Mouse (Mus musculus) MEL (cell line): Measurements from ENCODE around the gene Plpp2. TPM values are rescaled to one million over a fixed set of nuclear protein-coding genes. Genes with fewer than 3 reads are reported as not detected.

Experiments used
- DNase-seq: peaks from one replicate; pipeline ENCODE4 v3.0.0; 2011; ENCODE audit warnings: low read depth, low spot score
- H3K27ac ChIP-seq: 2 replicates; pipeline ENCODE4 v1.5.1; 2012; ENCODE audit warnings: low read depth, mild to moderate bottlenecking, control low read depth, low read length, moderate library complexity; ENCODE audit not compliant: control insufficient read depth
- H3K27me3 ChIP-seq, 2 experiments: fragments of 150-350 bp in 1 of 2; sonication (generic) in 1 of 2; 2 replicates each; pipeline ENCODE4 v1.6.1; 2012; ENCODE audit warnings: low read length in 2 of 2, mild to moderate bottlenecking in 2 of 2, improper control_type of control experiment in 1 of 2, moderate library complexity in 1 of 2; ENCODE audit not compliant: insufficient read depth in 2 of 2, control insufficient read depth in 1 of 2
- H3K36me3 ChIP-seq, 2 experiments: 2 replicates each; pipeline ENCODE4 v1.6.1; 2012 to 2014; ENCODE audit warnings: low read length in 2 of 2, improper control_type of control experiment in 1 of 2, inconsistent platforms in 1 of 2, mild to moderate bottlenecking in 1 of 2; ENCODE audit not compliant: insufficient read depth in 2 of 2, control insufficient read depth in 1 of 2
- H3K4me1 ChIP-seq, 2 experiments: fragments of 150-350 bp in 1 of 2; sonication (generic) in 1 of 2; 2 replicates each; pipeline ENCODE4 v1.6.1; 2012; ENCODE audit warnings: low read length in 2 of 2, improper control_type of control experiment in 1 of 2, mild to moderate bottlenecking in 1 of 2; ENCODE audit not compliant: insufficient read depth in 2 of 2, control insufficient read depth in 1 of 2
- H3K4me3 ChIP-seq, 2 experiments: fragments of 150-350 bp in 1 of 2; sonication (generic) in 1 of 2; 2 replicates each; pipeline ENCODE4 v1.5.1; 2012; ENCODE audit warnings: low read depth in 2 of 2, low read length in 2 of 2, mild to moderate bottlenecking in 2 of 2, moderate library complexity in 2 of 2, control low read depth in 1 of 2, improper control_type of control experiment in 1 of 2; ENCODE audit not compliant: control insufficient read depth in 1 of 2, insufficient read depth in 1 of 2
- H3K79me2 ChIP-seq: 2 replicates; pipeline ENCODE4 v1.6.1; 2012; ENCODE audit warnings: mild to moderate bottlenecking, low read length, moderate library complexity; ENCODE audit not compliant: control insufficient read depth, poor library complexity, insufficient read depth
- H3K9ac ChIP-seq: 2 replicates; pipeline ENCODE4 v1.6.1; 2012; ENCODE audit warnings: low read depth, mild to moderate bottlenecking, control low read depth, low read length, moderate library complexity; ENCODE audit not compliant: control insufficient read depth, poor library complexity, severe bottlenecking
- H3K9me3 ChIP-seq: fragments of 150-350 bp; sonication (generic); replicated peaks from 2 replicates; pipeline ENCODE4 v1.6.1; 2012; ENCODE audit warnings: mild to moderate bottlenecking, low read length, improper control_type of control experiment, moderate library complexity; ENCODE audit not compliant: insufficient read depth
- BHLHE40 ChIP-seq: IDR thresholded peaks from 2 replicates; pipeline ENCODE4 v1.6.1; 2012; ENCODE audit warnings: low read depth, mild to moderate bottlenecking, inconsistent platforms, low read length, improper control_type of control experiment, borderline replicate concordance
- CHD2 ChIP-seq: IDR thresholded peaks from 2 replicates; pipeline ENCODE4 v1.6.1; 2011; ENCODE audit warnings: low read length, improper control_type of control experiment
- CTCF ChIP-seq, 3 experiments: IDR thresholded peaks in 2 of 3; conservative IDR thresholded peaks in 1 of 3; 2 replicates each; pipeline ENCODE4 v1.5.1; 2011 to 2012; ENCODE audit warnings: low read length in 3 of 3, low read depth in 2 of 3, mild to moderate bottlenecking in 2 of 3, improper control_type of control experiment in 1 of 3, inconsistent platforms in 1 of 3, mixed read lengths in 1 of 3, moderate library complexity in 1 of 3; ENCODE audit not compliant: control insufficient read depth in 1 of 3, insufficient read depth in 1 of 3, poor library complexity in 1 of 3, severe bottlenecking in 1 of 3
- E2F4 ChIP-seq: IDR thresholded peaks from 2 replicates; pipeline ENCODE4 v1.6.1; 2011; ENCODE audit warnings: low read depth, low read length, improper control_type of control experiment, borderline replicate concordance
- ETS1 ChIP-seq: IDR thresholded peaks from 2 replicates; pipeline ENCODE4 v1.6.1; 2012; ENCODE audit warnings: low read depth, mild to moderate bottlenecking, inconsistent platforms, low read length, improper control_type of control experiment, moderate library complexity
- HCFC1 ChIP-seq: IDR thresholded peaks from 2 replicates; pipeline ENCODE4 v1.6.1; 2012; ENCODE audit warnings: low read depth, mild to moderate bottlenecking, inconsistent platforms, low read length, improper control_type of control experiment, moderate library complexity
- JUND ChIP-seq: IDR thresholded peaks from 2 replicates; pipeline ENCODE4 v1.6.1; 2011; ENCODE audit warnings: low read depth, mild to moderate bottlenecking, improper control_type of control experiment, low read length
- KAT2A ChIP-seq: conservative IDR thresholded peaks from 2 replicates; pipeline ENCODE4 v1.6.1; 2012; ENCODE audit warnings: low read depth, low read length, improper control_type of control experiment, inconsistent platforms
- MAFK ChIP-seq: IDR thresholded peaks from 2 replicates; pipeline ENCODE4 v1.6.1; 2011; ENCODE audit warnings: low read depth, mild to moderate bottlenecking, low read length, improper control_type of control experiment, borderline replicate concordance
- MEF2A ChIP-seq: IDR thresholded peaks from 2 replicates; pipeline ENCODE4 v1.6.1; 2014; ENCODE audit warnings: low read depth, mild to moderate bottlenecking, inconsistent platforms, low read length, improper control_type of control experiment; ENCODE audit not compliant: poor library complexity, insufficient replicate concordance, severe bottlenecking; ENCODE audit errors: extremely low read depth
- MYB ChIP-seq: IDR thresholded peaks from 2 replicates; pipeline ENCODE4 v1.6.1; 2011; ENCODE audit warnings: mild to moderate bottlenecking, low read depth, low read length, improper control_type of control experiment
- POLR2A ChIP-seq, 2 experiments: IDR thresholded peaks; 2 replicates each; pipeline ENCODE4 v1.6.1; 2011 to 2012; ENCODE audit warnings: low read length in 2 of 2, mild to moderate bottlenecking in 2 of 2, control low read depth in 1 of 2, improper control_type of control experiment in 1 of 2, low read depth in 1 of 2, moderate library complexity in 1 of 2; ENCODE audit not compliant: control insufficient read depth in 1 of 2, insufficient read depth in 1 of 2, poor library complexity in 1 of 2
- POLR2AphosphoS2 ChIP-seq: IDR thresholded peaks from 2 replicates; pipeline ENCODE4 v1.6.1; 2011; ENCODE audit warnings: low read length, improper control_type of control experiment
- RAD21 ChIP-seq: IDR thresholded peaks from 2 replicates; pipeline ENCODE4 v1.6.1; 2011; ENCODE audit warnings: mild to moderate bottlenecking, low read depth, low read length, improper control_type of control experiment
- RCOR1 ChIP-seq: IDR thresholded peaks from 2 replicates; pipeline ENCODE4 v1.6.1; 2012; ENCODE audit warnings: low read depth, mild to moderate bottlenecking, inconsistent platforms, low read length, improper control_type of control experiment
- SIN3A ChIP-seq: IDR thresholded peaks from 2 replicates; pipeline ENCODE4 v1.6.1; 2012; ENCODE audit warnings: low read length, improper control_type of control experiment, inconsistent platforms
- TAL1 ChIP-seq: IDR thresholded peaks from 2 replicates; pipeline ENCODE4 v1.6.1; 2012; ENCODE audit warnings: mild to moderate bottlenecking, inconsistent platforms, low read length, moderate library complexity, mixed read lengths
- TBP ChIP-seq: IDR thresholded peaks from 2 replicates; pipeline ENCODE4 v1.8.0; 2011; ENCODE audit warnings: low read depth, low read length, improper control_type of control experiment
- TCF12 ChIP-seq: IDR thresholded peaks from 2 replicates; pipeline ENCODE4 v1.6.1; 2014; ENCODE audit warnings: low read depth, mild to moderate bottlenecking, inconsistent platforms, low read length, improper control_type of control experiment, moderate library complexity
- UBTF ChIP-seq: IDR thresholded peaks from 2 replicates; pipeline ENCODE4 v1.6.1; 2012; ENCODE audit warnings: low read depth, mild to moderate bottlenecking, inconsistent platforms, low read length, improper control_type of control experiment, moderate library complexity, borderline replicate concordance; ENCODE audit not compliant: insufficient read depth
- ZKSCAN1 ChIP-seq: IDR thresholded peaks from 2 replicates; pipeline ENCODE4 v1.6.1; 2012; ENCODE audit warnings: low read depth, mild to moderate bottlenecking, inconsistent platforms, low read length, improper control_type of control experiment, moderate library complexity
- ZMIZ1 ChIP-seq: IDR thresholded peaks from 2 replicates; pipeline ENCODE4 v1.6.1; 2012; ENCODE audit warnings: low read depth, mild to moderate bottlenecking, inconsistent platforms, low read length, improper control_type of control experiment, moderate library complexity
- polyA plus RNA-seq, 2 experiments: library from polyadenylated mRNA; stranded (reverse) in 1 of 2; unstranded in 1 of 2; fragments of >175 nt in 1 of 2; fragments of >200 nt in 1 of 2; gene quantifications; 2 replicates each; pipeline versions ENCODE4 v1.2.1 to v1.2.4; 2012; ENCODE audit warnings: low replicate concordance in 2 of 2, low read depth in 1 of 2; ENCODE audit not compliant: insufficient read length in 2 of 2, insufficient read depth in 1 of 2, missing spikeins in 1 of 2
- total RNA-seq: library from RNA; depleted of rRNA; stranded (reverse); fragments of 300-350 nt; gene quantifications from 2 replicates; pipeline ENCODE4 v1.2.3, GENCODE M21; 2012

The Plpp2 gene
- total and polyA plus RNA-seq, 3 experiments, result 26.0 to 32.8 TPM; not detected in 1

- Histone ChIP-seq H3K27me3 (no peaks in the 10 kb centered on the region), H3K9ac (no peak overlapping the region), H3K79me2 (no peaks in the 10 kb centered on the region), H3K27ac (no peak overlapping the region), H3K4me3 (no peak overlapping the region), H3K36me3 (no peaks in the 10 kb centered on the region; a peak in 1 of 4 replicates), H3K9me3 (no peaks in the 10 kb centered on the region), H3K4me1 (no peaks in the 10 kb centered on the region)
- TF ChIP-seq TCF12 (no peak), HCFC1 (no peak), UBTF (no peak), ZKSCAN1 (no peak), KAT2A (no peak), MEF2A (no peak), TAL1 (no peak)
- DNase-seq, result no peak
Observed at GRCm38 (mm10) chr10:79541522-79541921, 7.9 kb upstream of the Plpp2 start.

GRCm38 (mm10) chr10:79540746-79541145 lies 7.2 kb upstream of the Plpp2 start:
- H3K4me1 ChIP-seq, result no peaks in the 10 kb centered on the region
- H3K79me2 ChIP-seq, result no peaks in the 10 kb centered on the region
- no peak overlapping the region for H3K9ac ChIP-seq
- no peaks in the 10 kb centered on the region for H3K36me3 ChIP-seq
- H3K27ac ChIP-seq, result no peak overlapping the region
- DNase-seq, result no peak
- TF ChIP-seq BHLHE40, result no peak
- no peak for TF ChIP-seq ETS1
- TF ChIP-seq JUND, result no peak
- TF ChIP-seq SIN3A, result no peak
- no peak for TF ChIP-seq POLR2AphosphoS2
- no peak for TF ChIP-seq CTCF (IDR thresholded peaks at IDR 0.05 in 2 of 3, conservative IDR thresholded peaks at IDR 0.05 in 1 of 3; ENCODE audit: control insufficient read depth in 1 of 3, insufficient read depth in 1 of 3, low read depth in 2 of 3, low read length in 3 of 3, poor library complexity in 1 of 3, severe bottlenecking in 1 of 3)
- TF ChIP-seq MAFK, result no peak
- no peak for TF ChIP-seq ZKSCAN1
- TF ChIP-seq HCFC1, result no peak
- TF ChIP-seq POLR2A (IDR thresholded peaks at IDR 0.05; ENCODE audit: control insufficient read depth in 1 of 2, insufficient read depth in 1 of 2, low read depth in 1 of 2, low read length in 2 of 2, poor library complexity in 1 of 2), result no peak
- TF ChIP-seq CHD2, result no peak
- TF ChIP-seq RCOR1, result no peak
- TF ChIP-seq ZMIZ1, result no peak
- no peak for TF ChIP-seq MYB
- no peak for TF ChIP-seq TBP
- TF ChIP-seq TAL1, result no peak
- TF ChIP-seq RAD21, result no peak
- no peak for TF ChIP-seq E2F4
- no peaks in the 10 kb centered on the region for H3K27me3 ChIP-seq
- H3K9me3 ChIP-seq, result no peaks in the 10 kb centered on the region
- no peak overlapping the region for H3K4me3 ChIP-seq
